Mouse (Mus musculus): ENCODE measurements around the gene Mex3d.

The Mex3d gene

GRCm38 (mm10) chr10:80412656-80413541 lies 25.4 kb upstream of the Mex3d start:
- DNase-seq, result peak; percentile 77

- DNase-seq, result no peak
Measured at GRCm38 (mm10) chr10:80407924-80408323, 20.5 kb upstream of the Mex3d start.

GRCm38 (mm10) chr10:80406684-80407501 lies 19.4 kb upstream of the Mex3d start, which contains the start of gene Uqcr11:
Uqcr11 (minus strand) TSS chr10:80406830.
- peak; percentile 91 for DNase-seq

- no peak for DNase-seq
Measured at GRCm38 (mm10) chr10:80405481-80406173, 18.2 kb upstream of the Mex3d start.

GRCm38 (mm10) chr10:80403044-80403692 lies 15.7 kb upstream of the Mex3d start:
- DNase-seq, result peak; percentile 40

GRCm38 (mm10) chr10:80400704-80401161 lies 13.3 kb upstream of the Mex3d start:
- no peak for DNase-seq

GRCm38 (mm10) chr10:80399973-80400703 lies 12.7 kb upstream of the Mex3d start:
- no peak for DNase-seq

GRCm38 (mm10) chr10:80399191-80399972 lies 11.9 kb upstream of the Mex3d start, which contains the start of gene Mbd3:
Mbd3 (minus strand) TSS chr10:80399550.
- DNase-seq, result peak; percentile 99

GRCm38 (mm10) chr10:80398719-80399190 lies 11.3 kb upstream of the Mex3d start:
- peak; percentile 99 for DNase-seq

- DNase-seq, result no peak
Measured at GRCm38 (mm10) chr10:80398174-80398535, 10.7 kb upstream of the Mex3d start.

- DNase-seq, result no peak
Measured at GRCm38 (mm10) chr10:80397524-80398173, 10.2 kb upstream of the Mex3d start.

GRCm38 (mm10) chr10:80396822-80397523 lies 9.5 kb upstream of the Mex3d start:
- DNase-seq, result no peak

- no peak for DNase-seq
Measured at GRCm38 (mm10) chr10:80395025-80395627, 7.7 kb upstream of the Mex3d start.

- no peak for DNase-seq
Measured at GRCm38 (mm10) chr10:80392687-80393086, 5.2 kb upstream of the Mex3d start.

- DNase-seq, result no peak
Measured at GRCm38 (mm10) chr10:80390697-80391096, 3.2 kb upstream of the Mex3d start.

- DNase-seq, result no peak
Measured at GRCm38 (mm10) chr10:80389185-80389708, 1.8 kb upstream of the Mex3d start.

- DNase-seq, result no peak
Measured at GRCm38 (mm10) chr10:80388731-80389130, 1.3 kb upstream of the Mex3d start.

- peak; percentile 28 for DNase-seq
Measured at GRCm38 (mm10) chr10:80386735-80387471, 556 bp downstream of the Mex3d start.
